Mouse (Mus musculus): ENCODE results near the gene Sipa1l1.
"Not testable (repeated sequence)": the region's sequence is repeated elsewhere in the genome, so short reads cannot be mapped to it uniquely, and the experiment has no call there.

The Sipa1l1 gene

GRCm38 (mm10) chr12:82476580-82476979 lies 307.5 kb downstream of the Sipa1l1 start:
- DNase-seq (ENCODE audit: low read depth, low spot score) = no peak

GRCm38 (mm10) chr12:82477826-82478225 lies 308.7 kb downstream of the Sipa1l1 start:
- DNase-seq (ENCODE audit: low read depth, low spot score) = no peak

- no peak for DNase-seq (ENCODE audit: low read depth, low spot score)
Observed at GRCm38 (mm10) chr12:82478256-82478655, 309.1 kb downstream of the Sipa1l1 start.

- DNase-seq (ENCODE audit: low read depth, low spot score) = no peak
Observed at GRCm38 (mm10) chr12:82479393-82479792, 310.3 kb downstream of the Sipa1l1 start.

GRCm38 (mm10) chr12:82480425-82480824 lies 311.3 kb downstream of the Sipa1l1 start:
- not testable (repeated sequence) for DNase-seq (ENCODE audit: low read depth, low spot score)

GRCm38 (mm10) chr12:82485466-82485865 lies 316.3 kb downstream of the Sipa1l1 start:
- no peak for DNase-seq (ENCODE audit: low read depth, low spot score)

GRCm38 (mm10) chr12:82486829-82487560 lies 317.9 kb downstream of the Sipa1l1 start:
- DNase-seq (ENCODE audit: low read depth, low spot score) = no peak

- DNase-seq (ENCODE audit: low read depth, low spot score) = no peak
Observed at GRCm38 (mm10) chr12:82489093-82489492, 320.0 kb downstream of the Sipa1l1 start.

- no peak for DNase-seq (ENCODE audit: low read depth, low spot score)
Observed at GRCm38 (mm10) chr12:82489621-82490020, 320.5 kb downstream of the Sipa1l1 start.

GRCm38 (mm10) chr12:82492456-82492855 lies 323.3 kb downstream of the Sipa1l1 start:
- DNase-seq (ENCODE audit: low read depth, low spot score) = no peak

- DNase-seq (ENCODE audit: low read depth, low spot score) = not testable (repeated sequence)
Observed at GRCm38 (mm10) chr12:82493260-82493659, 324.1 kb downstream of the Sipa1l1 start.

GRCm38 (mm10) chr12:82495936-82496335 lies 326.8 kb downstream of the Sipa1l1 start:
- DNase-seq (ENCODE audit: low read depth, low spot score) = no peak

GRCm38 (mm10) chr12:82497866-82498631 lies 328.9 kb downstream of the Sipa1l1 start:
- peak; percentile 15 for DNase-seq (ENCODE audit: low read depth, low spot score)

- DNase-seq (ENCODE audit: low read depth, low spot score) = no peak
Observed at GRCm38 (mm10) chr12:82498701-82499100, 329.6 kb downstream of the Sipa1l1 start.

- no peak for DNase-seq (ENCODE audit: low read depth, low spot score)
Observed at GRCm38 (mm10) chr12:82499731-82500130, 330.6 kb downstream of the Sipa1l1 start.
